Mouse (Mus musculus) right cerebral cortex, postnatal 10 days (tissue): ENCODE results near the gene Ubr3.
"Not testable (repeated sequence)": the region's sequence is repeated elsewhere in the genome, so short reads cannot be mapped to it uniquely, and the experiment has no call there.

Source experiments
- DNase-seq, 2 experiments: peaks; one replicate each; pipeline ENCODE4 v3.0.0; 2021; ENCODE audit warnings: low spot score in 2 of 2

The Ubr3 gene

DNA sequence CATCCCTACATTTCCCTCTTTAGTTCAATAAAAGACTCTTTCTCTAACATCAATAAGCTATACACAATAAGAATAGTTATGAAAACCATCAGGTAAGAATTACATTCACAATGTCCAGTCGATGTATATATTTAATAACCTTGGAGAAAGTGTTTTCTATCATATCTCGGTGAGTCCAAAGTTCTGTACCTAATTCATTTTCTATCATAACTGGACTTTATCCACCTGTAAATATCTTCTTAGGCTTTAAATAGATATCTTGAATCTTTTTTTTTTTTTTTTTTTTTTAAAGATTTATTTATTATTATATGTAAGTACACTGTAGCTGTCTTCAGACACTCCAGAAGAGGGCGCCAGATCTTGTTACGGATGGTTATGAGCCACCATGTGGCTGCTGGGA, 10.3 kb downstream of the Ubr3 start:
- not testable (repeated sequence) for DNase-seq

GRCm38 (mm10) chr2:69912801-69913200, 15.8 kb downstream of the Ubr3 start:
- peak in 1 of 2 experiments; percentile 14 for DNase-seq

DNA sequence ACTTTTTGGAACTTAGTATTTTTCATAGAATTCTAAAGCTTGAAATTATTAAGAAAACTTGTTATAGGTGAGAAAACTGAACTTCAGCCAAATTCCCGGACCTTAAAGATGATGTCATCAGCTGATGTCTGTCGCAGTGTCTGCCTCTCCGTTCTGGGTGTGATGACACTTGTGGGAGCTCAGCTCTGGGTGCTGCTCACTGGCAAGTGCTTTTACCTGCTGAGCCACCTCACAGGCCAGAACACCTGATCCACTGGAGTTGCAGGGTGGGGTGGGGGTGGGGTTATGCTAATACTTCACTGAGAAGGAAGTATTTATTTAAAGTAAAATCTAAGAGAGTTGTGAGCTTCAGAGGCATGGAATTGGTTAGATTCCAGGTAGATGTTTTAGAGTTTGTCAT, 20.3 kb downstream of the Ubr3 start:
- no peak for DNase-seq

- no peak for DNase-seq
These were observed 27.9 kb downstream of the Ubr3 start for GRCm38 (mm10) chr2:69924943-69925342.

GRCm38 (mm10) chr2:69936331-69936730, 39.3 kb downstream of the Ubr3 start:
- DNase-seq = no peak

- DNase-seq = no peak
These were observed 42.2 kb downstream of the Ubr3 start for GRCm38 (mm10) chr2:69939226-69939625.

GRCm38 (mm10) chr2:69939649-69940048, 42.6 kb downstream of the Ubr3 start:
- DNase-seq = no peak

DNA sequence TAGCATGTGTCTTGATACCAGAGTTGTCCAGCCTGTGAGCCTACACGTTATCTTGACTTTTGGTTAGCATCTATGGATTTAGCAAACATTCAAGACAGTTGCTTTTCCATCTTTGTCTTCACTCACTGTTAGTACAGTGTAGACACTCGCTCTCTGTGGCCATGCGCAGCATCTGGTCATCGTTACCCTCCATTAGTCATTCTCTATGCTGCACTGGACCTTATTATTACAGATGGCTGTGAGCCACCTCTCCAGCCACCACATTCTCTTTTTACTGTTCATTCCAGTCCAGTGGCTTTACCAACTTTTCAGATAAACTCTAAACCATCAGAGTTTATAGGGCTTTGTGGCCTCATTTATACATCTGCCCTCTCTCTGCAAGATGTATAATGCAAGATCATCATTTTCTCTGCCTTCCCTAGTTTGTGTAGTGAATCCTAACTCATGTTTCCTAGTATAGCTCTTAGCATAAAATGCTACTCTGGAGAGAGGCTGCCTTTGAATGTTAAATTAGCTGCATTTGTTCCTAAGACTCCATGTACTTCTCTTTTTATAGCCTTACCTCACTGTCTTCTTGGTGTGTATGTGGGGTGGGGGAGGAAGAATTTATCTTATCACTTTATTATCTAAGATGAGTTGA, 44.5 kb downstream of the Ubr3 start:
- DNase-seq = no peak

GRCm38 (mm10) chr2:69952849-69953248, 55.8 kb downstream of the Ubr3 start:
- no peak for DNase-seq

DNA sequence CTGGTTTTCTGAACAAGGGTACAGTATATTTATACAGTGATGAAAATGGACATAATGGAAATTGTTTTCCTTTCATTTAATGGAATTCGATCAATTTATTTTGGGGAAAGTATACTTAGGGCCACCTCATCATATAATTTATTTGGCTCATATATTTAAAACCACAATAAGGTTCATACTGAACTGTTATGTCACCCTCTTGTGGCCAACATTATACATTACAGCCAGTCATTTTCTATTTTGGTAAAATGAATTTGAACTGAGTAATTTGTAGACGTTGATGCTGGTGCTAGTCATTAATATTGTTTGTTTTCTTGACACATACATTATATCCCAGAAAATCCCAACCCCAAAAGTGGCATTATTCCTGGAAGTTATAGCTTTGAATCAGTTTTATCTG, 58.6 kb downstream of the Ubr3 start:
- no peak for DNase-seq

DNA sequence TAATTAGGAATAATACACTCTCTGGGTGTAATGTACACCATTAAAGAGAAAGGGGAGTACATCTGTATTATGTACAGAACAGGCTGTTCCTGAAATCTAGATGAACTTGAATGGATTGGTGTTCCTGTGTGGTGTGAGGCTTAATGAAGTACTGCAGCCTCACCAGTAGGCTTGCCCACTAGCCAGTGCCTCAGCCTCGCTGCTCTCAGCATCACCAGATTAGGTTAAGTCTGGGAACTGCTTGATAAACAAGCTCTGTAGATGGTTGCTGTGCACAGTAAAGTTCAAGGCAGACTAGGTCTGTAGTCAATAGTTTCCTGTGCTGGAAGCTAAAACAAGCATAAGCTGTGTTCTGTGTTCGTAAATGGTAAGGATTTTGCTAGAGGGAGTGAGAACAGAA, 60.6 kb downstream of the Ubr3 start:
- no peak for DNase-seq

GRCm38 (mm10) chr2:69974896-69975295, 77.8 kb downstream of the Ubr3 start:
- DNase-seq = no peak

- DNase-seq = no peak
These were observed 92.2 kb downstream of the Ubr3 start for GRCm38 (mm10) chr2:69989224-69989623.

GRCm38 (mm10) chr2:69990647-69991046, 93.6 kb downstream of the Ubr3 start:
- no peak for DNase-seq

- not testable (repeated sequence) for DNase-seq
These were observed 97.2 kb downstream of the Ubr3 start for GRCm38 (mm10) chr2:69994082-69994736.

DNA sequence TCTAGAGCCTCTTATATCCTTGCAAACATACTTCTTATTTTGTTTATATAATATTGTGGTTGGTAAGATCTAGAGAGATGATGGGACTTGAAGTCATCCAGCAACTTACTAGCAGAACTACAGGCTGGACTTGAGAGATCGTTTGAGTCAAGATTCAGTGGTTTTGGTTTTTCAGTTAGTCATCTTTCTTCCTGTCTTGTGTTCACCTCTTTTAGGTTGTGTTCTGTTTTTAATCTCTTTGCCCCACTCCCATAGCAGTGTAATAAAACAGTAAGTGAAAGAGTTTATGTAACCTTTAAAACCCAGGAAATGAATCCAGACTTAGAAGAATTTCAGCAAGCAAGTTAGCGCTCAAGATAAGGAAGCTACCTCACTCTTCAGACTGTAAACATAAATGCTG, 97.7 kb downstream of the Ubr3 start:
- DNase-seq = no peak

- DNase-seq = no peak
These were observed 102.2 kb downstream of the Ubr3 start for GRCm38 (mm10) chr2:69999097-69999770.

DNA sequence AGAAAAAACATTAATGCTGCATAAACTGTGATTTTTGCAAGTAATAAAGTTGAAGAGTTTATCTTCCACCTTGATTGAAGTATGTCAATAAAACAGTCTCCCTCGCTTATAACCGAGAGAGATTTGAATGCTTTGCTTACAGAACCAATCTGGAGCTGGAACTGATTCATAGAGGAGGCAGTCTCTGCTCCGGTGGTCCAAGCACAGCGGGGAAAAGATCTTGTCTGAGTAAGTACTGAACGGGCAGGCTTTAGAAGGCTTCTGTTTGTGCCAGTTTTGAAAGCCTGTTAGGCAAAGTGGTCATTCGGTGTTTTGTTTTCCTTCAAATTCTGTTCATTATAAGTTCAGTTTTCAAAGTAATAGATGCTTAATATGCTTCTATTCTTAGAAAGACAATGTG, 103.3 kb downstream of the Ubr3 start:
- no peak for DNase-seq

DNA sequence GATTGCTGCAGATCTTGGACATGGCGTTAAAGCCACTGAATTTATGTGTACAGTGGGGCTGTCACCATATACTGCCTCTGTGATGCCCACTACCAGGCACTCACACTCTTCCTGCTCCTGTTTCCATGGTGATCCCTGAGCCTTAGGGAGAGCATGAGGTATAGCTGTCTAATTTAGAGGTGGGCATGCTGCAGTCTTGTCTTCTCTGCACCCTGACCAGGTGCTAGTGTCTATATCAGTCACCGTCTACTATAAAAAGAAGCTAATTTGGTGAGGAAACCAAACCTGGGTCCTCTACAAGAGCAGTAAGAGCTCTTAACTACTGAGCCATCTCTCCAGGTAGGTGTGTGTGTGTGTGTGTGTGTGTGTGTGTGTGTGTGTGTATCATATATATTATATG, 109.4 kb downstream of the Ubr3 start:
- no peak for DNase-seq

DNA sequence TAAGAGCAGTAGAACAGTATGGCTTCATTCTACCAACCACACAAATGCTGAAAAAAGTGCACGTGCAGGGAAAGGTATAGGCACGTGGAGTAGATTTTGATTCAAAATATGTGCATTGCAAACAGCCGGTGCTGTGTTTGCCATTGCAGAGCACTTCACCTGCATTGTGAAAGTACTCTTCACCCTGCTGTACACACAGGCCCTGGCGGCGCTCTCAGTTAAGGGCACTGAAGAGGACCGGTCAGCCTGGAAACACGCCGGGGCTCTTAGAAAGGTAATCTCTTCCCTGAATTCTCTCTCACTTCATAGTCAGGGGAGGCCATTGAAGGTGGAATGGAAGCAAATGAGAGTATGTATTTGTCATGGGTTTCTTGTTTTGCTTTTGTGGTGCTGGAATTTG, 115.9 kb downstream of the Ubr3 start:
- no peak for DNase-seq

DNA sequence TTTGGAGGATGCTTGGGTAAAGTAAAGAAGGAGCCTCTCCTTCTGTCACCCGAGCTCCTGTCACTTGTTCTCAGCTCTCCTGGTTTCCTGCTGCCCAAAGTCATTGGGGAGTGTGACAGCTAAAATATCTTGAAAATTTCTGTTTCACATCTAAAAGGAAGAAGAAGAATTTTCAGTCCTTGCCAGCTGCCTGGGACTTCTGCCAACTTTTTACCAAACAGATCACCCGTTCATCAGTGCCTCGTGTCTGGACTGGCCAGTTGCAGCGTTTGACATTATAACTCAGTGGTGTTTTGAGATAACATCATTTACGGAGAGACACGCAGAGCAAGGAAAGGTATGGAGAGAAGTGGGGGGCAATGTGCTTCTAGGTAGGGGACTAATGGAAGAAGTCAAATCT, 121.2 kb downstream of the Ubr3 start:
- DNase-seq = peak; percentile 63 to 68

GRCm38 (mm10) chr2:70024454-70024853, 127.4 kb downstream of the Ubr3 start:
- no peak for DNase-seq

- DNase-seq = no peak
These were observed 128.7 kb downstream of the Ubr3 start for GRCm38 (mm10) chr2:70025711-70026110.
